Mouse (Mus musculus) lung, embryonic 16.5 days (tissue): Measurements from ENCODE around the gene Zyg11b. TPM values are rescaled to one million over a fixed set of nuclear protein-coding genes. Genes with fewer than 3 reads are reported as not detected.

Experiments
- polyA plus RNA-seq: library from polyadenylated mRNA; unstranded; fragments of >200 nt; fragmentation: Nextera tagmentation; extraction: Ambion mirVana; gene quantifications from 2 replicates; pipeline ENCODE4 v1.2.1, GENCODE M21; 2015

The Zyg11b gene
- polyA plus RNA-seq, 1 experiment from 2014 or later = 9.9 TPM

Other genes starting within 250 kb of the Zyg11b start
- 1.5 and 1.8 TPM in 2 replicates for gene Podn, start 204.7 kb downstream of the Zyg11b start, polyA plus RNA-seq
- 326 and 342 TPM in 2 replicates for gene Scp2, start 156.1 kb downstream of the Zyg11b start, polyA plus RNA-seq
- gene Echdc2, start 135.7 kb downstream of the Zyg11b start, polyA plus RNA-seq = 49.4 and 50.5 TPM in 2 replicates
- 0.09 and 0.14 TPM in 2 replicates for gene Zyg11a, start 83.0 kb downstream of the Zyg11b start, polyA plus RNA-seq
- gene Coa7, start 27.0 kb upstream of the Zyg11b start, polyA plus RNA-seq = 39.2 and 43.1 TPM in 2 replicates
- gene Shisal2a, start 82.3 kb upstream of the Zyg11b start, polyA plus RNA-seq = 0.55 and 1.2 TPM in 2 replicates
- gene Gpx7, start 105.9 kb upstream of the Zyg11b start, polyA plus RNA-seq = 89.7 and 90.6 TPM in 2 replicates
- gene Tut4, start 158.3 kb upstream of the Zyg11b start, polyA plus RNA-seq = 53.9 and 57.7 TPM in 2 replicates